Mouse (Mus musculus) adrenal gland, postnatal 25 days (tissue): Measurements from ENCODE around the gene Ccdc6. TPM values are rescaled to one million over a fixed set of nuclear protein-coding genes. Genes with fewer than 3 reads are reported as not detected.

Experiments used
- DNase-seq: peaks from one replicate; pipeline ENCODE4 v3.0.0; 2021; ENCODE audit warnings: mixed read lengths
- total RNA-seq: library from RNA; stranded (reverse); gene quantifications from 2 replicates; pipeline ENCODE4 v1.2.3, GENCODE M21; 2021

Gene Ccdc6
- total RNA-seq, 1 experiment from 2014 or later = 50.0 TPM

GRCm38 (mm10) chr10:70173314-70173713, 76.4 kb downstream of the Ccdc6 start:
- peak; percentile 70 for DNase-seq

- no peak for DNase-seq
Observed at GRCm38 (mm10) chr10:70174494-70175190, 77.7 kb downstream of the Ccdc6 start.

DNA sequence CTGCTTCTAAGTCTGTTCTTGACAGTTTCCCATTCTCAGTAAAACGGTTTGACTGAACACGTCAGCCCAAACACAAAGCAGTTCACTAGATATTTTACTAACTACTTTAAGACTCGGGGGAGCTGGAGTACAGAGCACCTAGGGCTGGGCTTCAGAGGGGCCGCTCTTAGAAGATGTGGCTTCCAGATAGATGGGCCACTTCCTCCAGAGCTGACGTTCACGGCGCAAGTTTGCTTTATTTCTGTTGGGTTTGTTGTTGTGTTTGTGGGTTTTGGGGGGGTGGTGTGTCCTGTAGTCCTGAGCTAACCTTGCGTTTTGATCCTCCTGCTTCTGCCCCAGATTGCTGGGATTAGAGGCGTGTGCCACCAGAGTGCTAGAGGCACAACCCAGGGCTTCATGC, 83.8 kb downstream of the Ccdc6 start:
- no peak for DNase-seq

DNA sequence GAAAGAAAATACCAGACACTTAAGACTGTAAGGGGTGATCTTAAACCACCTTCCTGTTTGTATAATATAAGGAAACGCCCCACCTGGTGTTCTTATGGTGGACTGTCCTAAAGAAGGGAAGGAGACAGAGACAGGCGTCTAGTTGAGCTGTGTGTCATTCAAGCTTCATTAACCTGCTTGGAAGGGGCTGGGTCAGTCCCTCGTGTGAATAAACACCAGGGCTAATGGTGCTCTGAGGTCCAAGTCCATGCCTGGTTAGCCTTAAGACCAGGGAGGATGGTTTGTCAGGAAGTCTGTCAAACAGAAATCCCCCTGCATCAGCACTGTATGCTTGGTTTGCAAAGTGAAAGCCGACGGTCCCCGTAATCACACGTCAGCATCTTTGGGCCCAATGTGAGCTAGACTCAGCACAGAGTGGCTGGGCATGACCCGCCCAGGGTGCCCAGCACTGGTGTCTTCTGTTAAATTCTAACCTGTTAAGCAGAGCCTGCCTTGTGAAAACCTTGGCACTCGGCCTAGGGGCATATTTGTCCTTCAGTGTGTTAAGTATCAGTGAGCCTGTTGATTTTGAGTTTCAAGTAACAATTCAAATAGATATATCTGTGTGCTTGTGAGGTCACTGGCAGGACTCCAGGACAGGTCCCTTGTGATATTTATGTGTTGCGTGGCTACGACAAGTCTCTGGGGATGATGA, 84.5 kb downstream of the Ccdc6 start:
- DNase-seq = no peak

GRCm38 (mm10) chr10:70183210-70184080, 86.5 kb downstream of the Ccdc6 start:
- DNase-seq = no peak

DNA sequence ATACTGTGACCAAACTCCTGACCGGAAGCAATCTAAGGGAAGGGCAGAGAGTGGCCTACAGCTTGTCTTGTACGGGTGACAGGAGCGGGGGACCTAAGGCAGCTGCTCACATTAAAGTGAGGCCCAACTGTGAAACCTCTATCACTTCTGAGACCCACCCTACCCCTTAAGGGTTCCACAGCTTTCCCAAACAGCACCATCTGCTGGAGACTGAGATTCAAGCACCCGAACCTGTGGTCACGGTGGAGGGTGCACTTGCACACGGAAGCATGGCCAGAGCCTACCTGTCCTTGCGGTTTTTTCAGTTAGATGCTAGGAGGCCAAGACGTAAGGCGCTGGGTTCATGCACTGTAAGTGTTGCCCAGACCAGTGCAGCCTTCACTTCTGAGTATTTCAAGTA, 89.2 kb downstream of the Ccdc6 start:
- DNase-seq = no peak

- DNase-seq = no peak
Observed at GRCm38 (mm10) chr10:70186586-70186985, 89.7 kb downstream of the Ccdc6 start.

DNA sequence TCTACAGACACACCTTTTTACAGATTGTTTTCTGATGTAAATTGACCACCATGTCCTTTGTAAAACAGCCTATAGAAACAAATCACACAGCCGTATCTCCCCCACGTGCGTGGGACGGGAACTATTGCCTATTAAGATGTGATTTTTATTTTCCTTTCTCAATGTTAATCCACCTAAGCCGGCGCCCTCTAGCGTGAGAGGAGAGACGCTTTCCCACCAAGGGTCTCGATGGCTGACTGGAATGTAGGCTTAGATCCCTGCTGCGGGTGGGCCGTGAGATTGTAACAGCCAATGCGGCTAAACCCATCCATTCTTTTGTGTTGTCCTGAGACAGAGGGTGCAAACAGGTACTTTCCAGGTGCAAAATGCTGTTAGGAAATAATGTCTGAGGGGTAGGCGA, 92.9 kb downstream of the Ccdc6 start:
- no peak for DNase-seq

DNA sequence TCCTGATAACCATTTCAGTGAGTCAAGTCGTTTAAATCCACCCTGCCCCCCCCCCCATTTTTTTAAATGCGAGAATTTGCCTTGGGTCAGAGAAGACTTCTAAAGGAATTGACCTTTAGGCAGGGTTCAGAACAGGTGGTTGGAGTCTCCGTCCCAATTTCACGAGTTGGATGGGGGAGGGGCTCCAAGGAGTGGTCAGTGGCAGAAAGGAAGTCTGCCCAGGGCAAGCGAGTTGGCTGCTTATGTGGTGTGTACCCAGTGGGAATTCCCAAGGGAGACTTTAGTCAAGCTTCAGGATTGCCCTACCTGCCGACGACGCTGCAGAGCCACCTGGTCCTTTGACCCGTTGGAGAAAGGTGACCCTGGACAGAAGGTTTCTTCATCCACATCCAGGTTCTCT, 97.4 kb downstream of the Ccdc6 start:
- no peak for DNase-seq

GRCm38 (mm10) chr10:70195279-70195678, 98.4 kb downstream of the Ccdc6 start:
- no peak for DNase-seq

DNA sequence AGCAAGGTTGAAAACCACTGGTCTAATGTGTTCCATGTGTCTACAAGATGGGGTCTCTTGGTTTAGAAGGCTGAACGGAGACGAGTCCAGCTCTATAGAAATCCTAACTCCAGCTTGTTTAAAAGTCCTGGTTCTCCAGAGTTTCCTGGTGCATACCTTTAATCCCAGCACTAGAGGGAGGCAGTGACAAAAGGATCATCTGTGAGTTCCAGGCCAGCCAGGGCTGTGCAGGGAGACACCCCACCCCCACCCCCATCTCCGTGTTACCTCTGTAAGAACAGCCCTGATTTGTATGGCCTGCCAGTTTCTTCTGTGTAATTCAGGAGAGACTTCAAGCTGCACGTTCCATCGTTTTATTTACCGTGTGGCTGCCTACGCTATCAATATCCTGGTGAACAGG, 98.9 kb downstream of the Ccdc6 start:
- DNase-seq = no peak

GRCm38 (mm10) chr10:70196666-70197065, 99.7 kb downstream of the Ccdc6 start:
- DNase-seq = no peak

DNA sequence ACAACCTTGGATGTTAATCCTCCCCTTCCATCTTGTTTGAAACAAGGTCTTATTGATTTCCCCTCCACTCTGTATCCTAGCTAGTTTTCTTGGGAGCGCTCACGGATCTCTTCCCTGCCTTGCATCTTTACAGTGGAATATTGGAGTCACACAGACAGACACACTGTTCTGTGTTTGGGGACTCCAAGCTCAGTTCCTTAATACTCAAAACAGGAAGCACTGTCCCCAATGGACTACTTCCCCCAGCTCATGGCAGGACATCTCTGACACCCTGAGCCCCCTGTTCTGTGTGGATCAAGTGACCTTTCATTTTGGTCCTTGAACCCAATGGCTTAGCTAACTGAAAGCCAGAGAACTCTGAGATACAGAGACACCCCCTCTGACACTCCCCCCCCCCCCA, 100.7 kb downstream of the Ccdc6 start:
- DNase-seq = no peak

GRCm38 (mm10) chr10:70198012-70198411, 101.1 kb downstream of the Ccdc6 start:
- no peak for DNase-seq

- peak; percentile 36 for DNase-seq
Observed at GRCm38 (mm10) chr10:70198951-70199463, 102.1 kb downstream of the Ccdc6 start.

- no peak for DNase-seq
Observed at GRCm38 (mm10) chr10:70199466-70200210, 102.7 kb downstream of the Ccdc6 start.

DNA sequence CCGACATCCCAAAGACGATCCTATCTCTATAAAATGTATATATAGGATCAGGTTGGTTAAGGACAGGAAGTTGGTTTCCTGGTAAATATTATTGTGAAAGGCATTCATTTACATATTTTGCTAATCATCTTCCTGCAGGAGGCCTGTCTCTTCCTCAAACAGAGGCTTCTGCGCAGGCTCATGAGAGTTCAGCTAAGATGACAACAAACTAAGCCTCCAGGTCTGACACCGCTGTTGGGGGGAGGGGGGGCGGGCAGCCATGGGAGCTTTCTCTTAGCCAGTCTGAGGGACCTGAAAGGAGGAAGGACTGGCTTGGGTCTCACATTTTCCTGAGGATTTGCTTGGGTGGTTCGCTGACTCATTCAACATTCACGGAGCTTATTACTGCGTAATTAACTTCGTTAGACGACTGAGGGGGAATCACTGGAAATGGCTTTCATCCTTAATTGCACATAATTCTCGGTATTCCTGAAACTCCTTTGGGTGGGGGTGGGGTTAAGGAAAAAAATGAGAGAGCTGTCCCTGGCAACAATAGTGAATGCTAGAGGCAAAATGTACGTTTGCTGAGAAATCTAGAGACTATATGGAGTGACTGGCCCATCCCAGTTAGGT, 104.1 kb downstream of the Ccdc6 start:
- DNase-seq = no peak

DNA sequence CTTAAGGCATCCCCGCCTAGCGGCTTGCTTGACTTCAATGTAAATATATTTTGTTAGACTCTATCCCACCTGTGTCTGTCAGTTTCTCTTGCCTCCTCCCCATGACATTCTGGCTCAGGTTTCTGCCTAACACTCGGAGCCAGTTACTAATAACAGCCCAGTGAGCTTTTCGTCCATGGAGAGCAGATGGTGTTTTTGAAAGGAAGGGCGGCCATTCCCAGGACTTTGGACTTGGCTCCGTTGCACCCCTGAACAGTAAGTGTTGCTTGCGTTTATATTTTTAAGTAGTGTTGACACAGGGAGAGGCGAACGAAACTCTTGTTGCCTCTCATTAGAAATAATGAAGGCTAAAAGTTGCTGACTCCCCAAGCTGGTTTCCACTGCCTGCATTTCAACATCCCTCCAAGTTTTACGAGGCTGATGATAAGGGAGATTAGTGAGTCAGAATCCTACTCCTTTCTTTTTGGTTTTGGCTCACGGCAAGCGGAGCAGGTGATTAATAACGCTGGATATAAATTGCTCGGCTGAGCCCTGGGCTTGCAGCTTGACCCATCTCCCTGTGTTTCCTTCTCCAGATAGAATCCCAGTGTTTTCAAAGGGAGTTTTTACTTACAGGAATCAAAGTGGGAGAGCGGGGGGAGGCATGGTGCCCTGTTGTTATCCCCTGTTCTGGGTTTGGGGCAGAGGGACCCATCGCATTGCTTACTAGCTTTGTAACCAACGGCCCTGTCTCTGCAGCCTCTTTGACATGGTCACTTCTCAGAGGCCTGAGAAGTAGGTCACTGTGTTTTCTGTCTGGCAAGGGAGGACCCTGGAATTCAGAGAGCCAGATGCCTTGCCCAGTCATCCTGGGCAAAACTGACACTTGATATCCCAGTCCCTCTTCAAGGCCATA, 107.8 kb downstream of the Ccdc6 start, which contains the start of gene Mrln:
Gene Mrln, plus strand, starts transcription at position 160 of the 895 bp plus-strand sequence.
- DNase-seq = no peak

DNA sequence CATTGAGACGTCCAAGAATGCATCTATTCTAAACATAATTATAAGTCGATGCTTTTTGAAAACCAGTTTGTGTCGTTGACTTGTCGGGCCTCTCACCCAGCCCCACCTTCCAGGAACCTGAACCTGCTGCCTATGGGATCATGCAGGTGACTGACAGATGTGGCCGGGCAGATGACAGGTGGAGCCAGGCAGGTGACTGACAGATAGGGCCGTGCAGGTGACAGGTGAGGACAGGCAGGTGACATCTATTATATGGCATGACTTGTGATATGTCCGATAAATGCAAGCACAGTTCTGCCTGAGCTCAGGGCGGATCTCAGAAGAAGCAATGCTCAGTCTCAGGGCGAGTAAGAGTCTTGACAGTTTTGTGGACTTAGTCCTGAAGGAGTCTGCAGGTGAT, 114.4 kb downstream of the Ccdc6 start:
- no peak for DNase-seq

- DNase-seq = no peak
Observed at GRCm38 (mm10) chr10:70220971-70221370, 124.0 kb downstream of the Ccdc6 start.
